Mouse (Mus musculus) liver (tissue): ENCODE data around the gene Actc1.
A peak's percentile ranks its signal among the peaks of the same experiment; 100 is the strongest.

Source experiments
- DNase-seq: peaks from one replicate; pipeline ENCODE4 v3.0.0-alpha.2; 2020; ENCODE audit warnings: mixed read lengths

Actc1 gene

DNA sequence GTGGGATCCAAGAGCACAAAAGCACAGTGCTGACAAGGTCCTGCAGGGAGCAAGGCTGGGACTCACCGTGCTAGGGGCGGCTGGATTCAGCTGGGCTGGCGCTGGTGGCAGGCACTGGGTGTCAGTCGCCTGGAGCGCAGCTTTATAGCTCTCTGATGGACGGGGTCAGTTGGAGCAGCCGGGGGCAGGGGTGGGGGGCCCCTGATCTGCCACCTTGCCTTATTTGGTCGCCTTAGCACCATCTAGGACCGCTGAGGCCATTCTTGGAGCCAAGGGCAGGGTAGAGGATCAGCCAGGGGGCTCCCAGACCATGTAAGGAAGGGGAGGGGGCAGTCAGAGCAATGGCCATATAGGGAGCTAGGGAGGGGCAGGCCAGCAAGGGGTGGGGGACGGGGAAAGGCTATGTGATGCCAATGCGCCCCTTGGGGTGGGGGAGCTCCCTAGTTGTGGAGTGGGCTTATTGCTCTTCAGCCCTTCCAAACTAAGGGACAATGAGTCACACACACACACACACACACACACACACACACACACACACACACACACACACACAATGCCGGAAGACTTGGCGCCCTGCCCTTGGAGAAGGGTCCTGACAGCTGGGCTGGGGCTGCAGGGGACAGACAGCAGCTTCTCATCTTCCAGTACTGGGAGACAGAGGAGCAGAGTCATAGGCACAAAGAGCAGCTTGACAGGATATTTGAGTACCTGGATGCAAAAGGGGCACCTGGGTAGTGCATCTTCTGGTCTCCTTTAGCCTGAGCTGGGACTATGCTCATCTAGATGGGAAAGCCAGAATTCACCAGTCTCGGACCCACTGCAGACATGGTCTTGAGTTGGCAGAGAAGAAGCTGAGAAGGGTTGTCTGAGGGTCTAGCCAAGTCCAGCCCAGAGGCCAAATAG is at the start of gene Actc1:
Gene Actc1, minus strand, starts transcription at position 853 of the 903 bp plus-strand sequence.
- peak; percentile 7 for DNase-seq

DNA sequence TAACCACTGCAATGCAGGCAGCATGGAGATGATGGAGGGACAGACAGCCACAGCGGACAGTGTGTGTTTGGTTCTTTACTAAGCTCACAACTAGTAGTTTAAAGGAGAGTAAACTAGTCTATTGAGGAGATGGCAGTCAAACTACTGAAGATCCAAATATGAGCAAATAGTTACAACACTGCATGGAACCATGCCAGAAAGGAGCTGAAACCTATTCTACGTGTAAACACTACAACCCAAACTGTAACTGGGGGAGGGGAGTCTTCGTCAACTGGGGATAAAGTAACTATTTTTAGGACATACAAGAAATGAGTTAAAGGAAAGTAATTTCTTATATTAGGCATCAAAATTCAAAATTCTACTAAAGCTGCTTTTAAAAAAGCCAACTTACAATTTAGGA is 49.1 kb upstream of the Actc1 start:
- DNase-seq = no peak

DNA sequence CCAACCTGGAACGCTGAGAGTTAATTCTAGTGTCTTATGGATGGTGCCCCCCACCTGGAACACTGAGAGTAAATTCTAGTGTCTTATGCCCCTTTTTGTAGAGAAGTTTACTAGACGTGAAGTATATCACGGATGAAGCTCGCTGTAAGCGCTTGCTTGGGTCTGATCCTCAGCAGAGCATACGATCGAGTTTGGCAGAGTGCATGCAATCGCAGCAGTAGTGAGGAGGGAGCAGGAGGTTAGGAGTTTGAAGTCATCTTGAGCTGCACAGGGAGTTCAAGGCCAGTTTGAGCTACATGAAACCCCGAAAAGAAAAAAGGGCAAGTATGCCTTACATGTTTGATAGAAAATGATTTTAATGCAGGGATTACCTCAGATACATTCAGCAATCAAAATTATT is 47.5 kb upstream of the Actc1 start:
- DNase-seq = no peak

DNA sequence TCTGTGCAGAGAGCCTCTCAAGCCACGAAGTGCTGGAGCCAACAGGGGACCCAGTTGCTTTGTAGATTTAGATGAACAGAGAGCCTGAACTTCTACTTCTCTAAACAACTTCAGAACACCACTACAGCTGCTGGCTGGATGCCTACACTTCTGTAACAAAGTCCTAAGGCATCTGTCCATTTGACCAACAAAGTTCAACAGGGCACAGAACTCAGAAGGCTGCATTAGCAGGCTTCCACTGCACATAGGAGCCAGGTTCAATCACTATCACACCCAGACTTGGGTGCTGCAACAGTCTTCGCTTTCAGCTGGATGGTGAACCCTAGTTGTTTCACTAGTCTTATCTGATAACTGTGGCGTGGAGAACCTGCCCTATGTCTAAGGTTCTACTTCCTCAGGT is 46.5 kb upstream of the Actc1 start:
- no peak for DNase-seq

DNA sequence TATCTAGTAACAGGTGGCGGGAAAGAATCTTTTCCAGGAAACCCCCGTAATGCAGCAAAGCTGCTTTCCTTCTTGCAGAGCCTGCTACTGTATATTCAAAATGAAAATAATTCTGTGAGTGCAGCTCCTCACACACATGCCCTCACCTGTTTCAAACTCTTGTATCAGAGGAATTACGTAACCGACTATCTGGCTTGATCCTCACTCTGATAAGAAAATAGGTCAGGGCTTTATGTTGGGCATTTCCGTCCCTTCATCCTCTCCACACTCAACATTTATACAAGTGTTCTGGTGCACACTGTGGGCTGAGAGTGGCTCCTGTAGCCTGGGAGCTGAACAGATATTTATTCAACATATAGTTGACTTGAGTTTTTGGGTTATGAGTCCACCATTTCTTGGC is 45.8 kb upstream of the Actc1 start:
- DNase-seq = no peak

DNA sequence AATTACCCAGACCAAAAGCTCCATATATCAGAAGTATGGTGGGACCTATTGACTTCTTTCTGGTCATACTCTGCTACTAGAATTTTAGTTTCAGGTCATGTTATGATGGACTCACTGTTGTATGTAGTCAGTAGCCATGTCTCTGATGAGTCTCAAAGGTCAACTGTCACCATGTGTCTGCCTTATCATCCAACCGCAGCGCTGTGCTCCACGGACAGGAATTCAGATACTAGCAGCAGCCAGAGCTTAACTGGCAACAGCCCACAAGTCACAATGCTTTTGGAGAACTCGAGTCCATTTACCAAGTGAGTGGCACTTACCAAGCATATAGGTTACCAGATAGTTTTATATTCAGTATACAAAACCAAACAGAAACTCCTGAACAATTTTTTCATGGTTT is 44.3 kb upstream of the Actc1 start:
- peak; percentile 46 for DNase-seq

DNA sequence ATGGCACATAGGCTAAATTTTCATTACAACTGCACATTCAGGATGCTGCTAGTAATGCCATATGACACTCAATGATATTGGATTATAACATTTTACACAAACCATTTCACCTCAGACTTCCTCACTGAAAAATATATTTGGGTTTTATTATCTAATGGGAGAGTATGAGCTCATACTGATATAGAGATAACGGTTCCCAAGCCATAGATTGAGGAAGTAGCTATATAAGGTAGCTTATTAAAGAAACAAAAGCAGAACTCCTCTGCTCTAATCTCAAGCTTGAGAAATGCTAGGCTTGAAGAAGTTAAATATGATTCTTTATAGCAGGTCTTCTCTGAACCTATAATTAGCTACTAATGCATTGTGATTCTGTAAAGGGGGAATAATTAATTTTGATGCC is 43.2 kb upstream of the Actc1 start:
- DNase-seq = no peak

DNA sequence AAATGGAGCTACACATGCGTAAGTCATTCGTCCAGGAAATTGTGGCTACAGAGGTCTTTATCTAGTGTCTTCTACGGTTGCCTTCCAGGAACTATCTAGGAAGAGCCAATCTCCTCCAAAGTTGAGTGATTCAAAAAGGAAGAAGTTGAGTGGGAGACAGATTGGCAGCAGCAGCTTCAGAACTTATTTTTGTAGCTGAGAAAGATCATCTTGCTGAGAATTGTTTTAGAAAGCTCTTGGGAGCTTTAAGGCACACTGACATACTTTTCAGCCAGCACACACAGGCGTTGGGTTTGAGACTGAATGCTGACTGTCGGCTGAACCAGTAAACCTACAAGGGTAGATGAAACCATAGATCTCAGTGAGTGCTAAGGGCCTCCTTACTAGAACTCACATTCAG is 42.0 kb upstream of the Actc1 start:
- DNase-seq = no peak

DNA sequence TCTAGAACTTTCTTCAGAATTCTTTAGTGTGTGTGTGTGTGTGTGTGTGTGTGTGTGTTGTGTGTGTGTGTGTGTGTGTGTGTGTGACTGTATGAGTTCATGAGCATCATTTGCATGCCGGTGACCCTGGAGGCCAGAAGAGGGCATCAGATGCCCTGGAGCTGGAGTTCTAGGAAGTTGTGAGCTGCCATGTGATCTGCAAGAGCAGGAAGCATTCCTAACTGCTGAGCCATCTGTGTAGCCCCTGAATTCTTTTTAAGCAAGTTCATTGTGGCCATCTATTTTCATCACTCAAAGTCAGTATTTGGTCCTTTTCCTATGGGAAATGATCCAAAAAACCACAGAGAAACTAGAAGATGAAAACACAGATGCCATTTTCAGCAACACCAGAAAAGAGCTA is 41.3 kb upstream of the Actc1 start:
- DNase-seq = no peak

DNA sequence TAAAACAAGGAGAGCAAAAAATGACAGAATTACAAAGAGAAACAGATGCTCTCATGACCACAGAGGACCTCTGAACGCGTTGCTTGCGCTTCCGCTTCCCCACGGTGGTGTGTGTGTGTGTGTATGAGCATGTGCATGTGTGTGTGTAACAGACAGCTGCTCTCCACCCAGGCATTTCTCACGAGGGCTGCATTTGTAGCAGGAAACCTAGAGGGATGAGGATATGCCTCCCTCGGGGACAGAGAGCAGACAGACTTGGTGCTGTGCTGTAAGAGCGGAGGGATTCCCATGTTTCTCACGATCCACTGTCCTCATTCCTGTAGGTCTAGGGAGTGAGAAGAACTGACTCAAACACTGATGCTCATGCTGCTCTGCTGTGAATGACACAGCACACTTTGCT is 40.2 kb upstream of the Actc1 start:
- DNase-seq = no peak

DNA sequence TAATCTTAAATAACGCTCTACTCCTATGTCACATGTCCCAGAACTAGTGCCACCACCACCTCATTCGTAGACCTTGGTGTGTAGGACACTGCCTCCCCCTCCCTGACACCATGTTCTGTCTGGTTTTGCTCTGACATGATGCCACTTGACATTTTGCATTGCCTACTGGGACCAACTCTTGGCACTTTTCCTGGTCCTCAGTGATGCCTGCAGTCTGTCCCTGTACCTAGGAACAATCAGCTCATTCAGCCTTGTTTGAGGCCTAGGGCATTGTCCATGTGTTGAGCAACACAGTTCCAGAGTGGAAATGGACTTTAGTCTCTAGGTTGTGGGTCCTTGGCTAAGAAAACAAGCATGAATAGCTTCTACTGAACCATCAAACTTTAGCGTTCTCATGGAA is 36.5 kb upstream of the Actc1 start:
- DNase-seq = no peak

DNA sequence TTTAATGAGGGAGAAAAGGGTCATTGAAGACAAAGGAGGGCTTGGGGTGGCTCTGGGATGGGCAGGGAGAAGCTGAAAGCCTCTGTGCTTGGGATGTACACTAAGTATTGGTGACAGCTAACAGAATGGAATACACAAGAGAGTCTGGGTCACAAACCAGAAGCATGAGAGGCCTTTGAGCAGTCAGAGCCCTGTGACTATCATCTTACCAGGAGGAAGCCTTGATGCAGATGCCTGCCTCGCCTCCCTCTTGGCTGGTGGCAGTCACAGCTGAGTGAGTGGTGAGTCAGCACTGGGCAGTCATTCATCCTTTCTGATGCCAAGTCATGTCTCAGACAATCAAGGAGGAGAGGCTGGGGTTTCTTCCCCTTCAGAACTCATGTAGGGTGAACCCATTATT is 33.9 kb upstream of the Actc1 start:
- DNase-seq = no peak

DNA sequence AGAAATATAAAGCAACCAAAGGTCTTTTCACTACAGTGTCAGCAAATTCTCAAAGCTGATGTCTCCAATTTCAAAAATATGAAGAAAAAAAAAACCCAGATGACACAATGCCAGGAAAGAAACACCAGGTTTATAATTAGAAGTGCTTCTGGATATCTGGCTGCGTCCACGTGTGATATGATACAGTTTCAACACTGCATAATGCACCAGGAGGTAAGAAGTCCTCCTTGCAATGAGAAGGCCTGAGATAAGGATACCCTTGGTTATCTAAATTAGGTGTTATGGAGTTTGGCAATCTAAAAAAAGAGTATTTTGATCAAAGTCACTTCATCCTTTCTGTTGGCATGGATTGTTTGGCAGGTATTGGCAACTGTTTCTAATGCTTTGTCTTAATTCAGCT is 18.5 kb upstream of the Actc1 start:
- no peak for DNase-seq

DNA sequence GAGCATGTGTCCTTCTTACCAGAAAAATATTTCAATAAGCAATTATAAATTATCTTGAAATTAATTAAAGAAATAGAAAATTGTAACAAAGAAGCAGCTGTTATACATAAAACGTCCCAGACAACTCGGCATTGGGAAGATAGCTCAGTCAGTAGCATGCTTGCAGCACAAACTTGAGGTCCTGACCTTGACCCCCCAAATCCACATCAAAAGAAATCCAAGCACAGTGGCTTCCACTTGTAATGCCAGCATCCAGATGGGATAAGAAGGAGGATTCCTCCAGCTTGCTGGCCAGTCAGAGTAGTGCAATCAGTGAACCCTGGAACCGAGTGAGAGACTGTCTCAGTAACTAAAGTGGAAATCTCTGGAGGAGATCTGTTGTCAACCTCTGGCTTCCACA is 12.9 kb upstream of the Actc1 start:
- DNase-seq = no peak

DNA sequence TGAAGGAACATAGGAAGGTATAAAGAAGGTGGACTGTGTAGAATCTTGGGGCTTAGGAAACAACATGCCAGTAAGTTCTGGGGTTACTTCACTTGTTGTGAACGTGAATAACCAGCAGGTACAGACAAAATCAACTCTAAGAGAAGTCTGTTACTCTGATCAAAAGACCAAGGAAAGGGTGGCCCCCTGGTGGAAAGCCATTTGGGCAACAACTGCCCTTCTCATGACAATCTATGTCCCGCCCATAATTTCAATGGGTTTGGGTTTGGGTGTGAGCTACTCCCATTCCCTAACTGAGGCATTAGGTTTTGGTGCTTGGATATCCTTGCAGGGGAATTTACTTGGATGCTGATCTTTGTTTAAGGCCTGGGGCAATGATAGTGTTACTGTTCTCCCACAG is 10.7 kb upstream of the Actc1 start:
- no peak for DNase-seq

DNA sequence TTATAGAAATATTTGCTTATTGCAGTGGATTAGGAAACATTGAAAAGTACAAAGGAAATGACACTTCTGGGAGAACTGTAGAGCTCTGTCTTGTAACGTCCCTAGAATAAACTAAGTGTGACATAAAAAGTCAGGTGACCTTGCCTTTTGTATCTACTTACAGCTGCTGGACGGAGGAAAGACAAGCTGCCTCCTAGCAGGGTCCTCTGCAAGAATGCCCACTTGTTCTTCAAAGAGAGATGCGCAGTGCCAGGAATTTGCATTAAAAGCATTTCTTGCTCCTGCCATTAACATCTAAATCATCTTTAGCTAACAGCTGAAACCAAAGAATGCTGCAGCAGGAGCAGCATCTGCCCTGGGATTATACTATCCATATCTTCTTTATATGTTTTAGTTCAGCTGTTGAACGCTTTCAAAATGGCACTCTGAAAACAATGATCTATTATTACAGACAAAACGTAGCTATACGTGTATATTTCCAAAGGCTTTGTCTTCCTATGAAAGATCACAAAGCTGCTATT is 6.8 kb upstream of the Actc1 start:
- no peak for DNase-seq

DNA sequence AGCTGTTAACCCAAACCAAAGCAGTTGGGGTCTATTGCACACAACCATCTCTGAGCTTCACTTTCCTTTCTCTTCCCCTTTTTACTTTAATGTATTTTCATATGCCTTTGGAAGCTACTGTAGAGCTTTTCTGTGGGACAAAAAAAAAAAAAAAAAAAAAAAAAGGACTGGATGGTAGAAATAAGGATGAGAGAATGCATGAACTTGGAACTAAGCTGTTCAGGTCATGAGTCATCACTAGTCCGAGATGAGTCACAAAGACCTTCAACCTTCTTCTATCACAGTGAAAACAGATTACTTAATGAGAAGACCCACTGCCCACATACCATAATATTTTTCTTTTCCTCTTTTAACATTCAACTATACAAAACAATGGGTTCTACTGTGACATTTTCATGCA is 6.3 kb upstream of the Actc1 start:
- DNase-seq = no peak

DNA sequence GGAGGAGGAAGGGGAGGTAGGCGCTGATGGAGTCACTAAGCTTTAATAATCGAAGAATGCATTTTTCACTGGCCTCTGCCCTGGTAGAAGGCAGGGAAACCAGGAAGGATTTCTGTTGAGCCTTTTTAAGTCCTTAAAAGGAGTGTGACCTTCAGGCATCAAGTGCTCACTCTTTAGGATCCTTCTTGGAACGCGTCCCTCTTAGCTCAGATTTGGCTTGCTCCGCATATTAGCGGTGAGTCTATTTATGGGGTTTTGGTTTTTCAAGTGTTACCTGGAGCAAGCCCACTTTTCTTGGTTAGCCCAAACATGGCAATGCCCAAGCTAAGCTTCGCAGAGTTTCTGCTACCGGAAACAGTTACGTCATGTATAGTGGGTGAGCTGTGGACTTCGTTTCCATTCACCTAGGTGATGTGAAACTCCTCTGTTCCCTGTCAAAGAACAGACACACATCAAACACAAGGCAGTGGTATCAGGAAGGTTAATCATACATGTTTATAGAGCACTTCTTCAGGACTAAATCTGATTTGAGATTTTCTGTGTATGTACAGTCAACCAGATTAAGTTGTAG is 5.0 kb upstream of the Actc1 start:
- DNase-seq = no peak

DNA sequence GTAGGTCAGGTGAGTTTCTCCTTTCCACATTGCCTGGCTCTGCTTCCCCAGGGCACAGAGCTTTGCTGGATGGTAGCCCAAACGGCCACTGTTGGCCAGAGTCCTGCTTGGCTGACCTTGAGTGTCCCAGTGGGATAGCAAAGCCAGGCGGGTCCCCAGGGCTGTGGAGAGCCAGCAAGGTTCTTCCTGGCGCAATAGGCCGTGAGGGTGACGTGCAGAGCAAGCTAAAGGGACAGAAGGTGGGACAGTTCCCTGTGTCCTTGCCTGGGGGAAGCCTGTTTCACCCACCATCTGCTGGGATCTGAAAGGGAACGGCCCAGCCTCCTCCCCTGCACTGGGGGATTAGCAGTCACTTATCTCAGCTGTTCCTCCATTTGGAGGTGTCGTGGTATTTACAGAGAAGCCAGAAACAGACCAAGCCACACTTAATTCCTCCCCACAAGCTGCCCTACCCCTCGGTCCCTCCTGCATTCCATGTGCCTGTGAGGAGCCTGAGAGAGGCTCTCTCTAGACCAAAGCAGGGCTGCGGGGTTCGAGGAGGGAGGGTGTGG is 4.0 kb upstream of the Actc1 start:
- peak; percentile 5 for DNase-seq

DNA sequence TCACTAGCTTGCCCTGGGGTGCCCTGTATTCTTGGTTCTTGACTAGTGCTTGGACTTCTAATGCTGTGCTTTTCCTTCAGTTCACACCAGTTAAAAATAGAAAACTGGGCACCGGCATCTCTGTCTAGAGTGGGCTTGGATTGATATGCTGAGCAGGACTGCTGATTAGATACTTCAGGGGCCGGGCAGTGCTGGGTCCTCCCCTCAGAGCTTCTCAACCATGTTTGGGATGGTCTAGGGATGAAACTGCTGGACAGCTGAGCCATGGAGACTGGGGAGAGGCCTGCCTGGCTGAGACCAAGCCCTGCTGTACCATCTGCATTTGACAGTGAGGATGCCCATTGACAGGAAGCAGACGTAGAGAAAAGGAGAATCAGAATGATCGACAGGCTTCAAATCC is 781 bp upstream of the Actc1 start:
- DNase-seq = no peak

DNA sequence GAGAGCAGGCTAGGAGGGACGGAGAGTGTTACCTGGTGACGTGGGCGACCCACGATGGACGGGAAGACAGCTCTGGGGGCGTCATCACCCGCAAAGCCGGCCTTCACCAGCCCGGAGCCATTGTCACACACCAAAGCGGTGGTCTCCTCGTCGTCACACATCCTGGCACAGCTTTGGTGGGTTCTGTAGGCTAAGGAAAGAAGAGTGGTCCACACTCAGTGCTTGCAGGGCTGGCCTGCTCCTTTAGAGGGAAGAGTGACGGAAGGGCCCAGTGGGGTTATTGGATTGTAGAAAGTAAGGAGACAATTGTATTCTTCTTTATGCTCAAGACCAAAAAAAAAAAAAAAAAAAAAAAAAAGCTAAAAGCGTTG is 1.5 kb downstream of the Actc1 start:
- DNase-seq = no peak

DNA sequence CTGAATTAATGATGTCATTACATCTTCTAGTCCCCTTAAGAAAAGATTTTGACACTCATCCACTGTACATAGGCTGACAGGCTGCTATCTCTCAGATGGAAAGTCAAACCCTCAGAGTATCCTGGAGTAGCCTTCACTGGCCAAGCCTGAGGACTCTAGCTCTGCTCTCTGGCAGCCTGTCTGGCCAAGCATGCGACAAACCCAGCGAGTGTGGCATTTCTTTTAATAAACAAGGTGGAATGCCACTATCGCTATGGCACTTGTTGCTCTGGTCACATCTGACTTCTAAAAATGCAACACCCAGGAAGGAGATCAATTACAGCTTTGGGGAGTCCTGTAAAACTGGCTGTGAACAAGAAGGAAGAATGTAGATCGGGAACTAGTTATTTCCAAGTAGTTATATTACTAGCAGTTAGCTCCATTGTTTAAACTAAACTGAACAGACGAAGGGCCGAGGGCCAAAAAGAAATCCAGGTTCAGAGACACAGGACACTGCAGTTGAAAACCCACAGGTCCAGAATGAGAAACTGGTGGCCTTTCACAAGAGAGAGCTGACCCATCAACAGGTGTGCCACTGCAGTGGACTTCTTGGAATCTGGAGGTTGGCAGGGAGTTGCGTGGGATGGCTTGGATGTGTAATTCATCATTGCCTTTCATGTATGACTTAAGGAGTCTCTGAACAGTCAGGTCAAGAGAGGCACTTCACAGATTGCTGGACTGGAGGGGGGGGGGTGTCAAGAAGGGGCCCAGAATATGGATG is 2.1 kb downstream of the Actc1 start:
- DNase-seq = no peak

DNA sequence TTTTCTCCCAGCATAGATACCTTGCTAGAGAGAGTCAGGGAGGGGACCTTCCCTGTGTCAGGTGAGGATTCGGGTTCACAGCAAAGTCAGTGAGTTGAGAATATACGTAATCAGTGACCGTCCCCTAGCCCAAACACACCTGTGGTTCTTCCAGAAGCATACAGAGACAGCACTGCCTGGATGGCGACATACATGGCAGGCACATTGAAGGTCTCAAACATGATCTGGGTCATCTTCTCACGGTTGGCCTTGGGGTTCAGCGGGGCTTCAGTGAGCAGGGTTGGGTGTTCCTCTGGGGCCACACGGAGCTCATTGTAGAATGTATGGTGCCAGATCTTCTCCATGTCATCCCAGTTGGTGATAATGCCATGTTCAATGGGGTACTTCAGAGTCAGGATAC is 3.2 kb downstream of the Actc1 start:
- DNase-seq = no peak

DNA sequence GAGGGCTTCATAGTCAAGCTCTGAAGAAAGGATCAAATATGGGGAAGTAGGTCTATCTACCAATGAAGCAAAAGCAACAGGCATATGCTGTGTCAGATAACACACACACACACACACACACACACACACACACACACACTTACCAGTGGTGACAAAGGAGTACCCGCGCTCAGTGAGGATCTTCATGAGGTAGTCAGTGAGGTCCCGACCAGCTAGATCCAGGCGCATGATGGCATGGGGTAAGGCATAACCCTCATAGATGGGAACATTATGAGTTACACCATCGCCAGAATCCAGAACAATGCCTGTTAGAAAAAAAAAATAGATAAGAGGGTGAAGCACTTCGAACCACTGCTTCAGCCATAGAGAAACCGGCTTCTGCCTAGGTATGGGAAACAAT is 4.0 kb downstream of the Actc1 start:
- no peak for DNase-seq
